Mouse (Mus musculus) cerebellum, adult (tissue): Measurements from ENCODE around the gene Cadm1.

Experiments used
- ATAC-seq: cut with Nextera tagmentation; 2 replicates; pipeline ENCODE4 v1.9.2; 2017; ENCODE audit warnings: mild to moderate bottlenecking, moderate library complexity, mixed read lengths; ENCODE audit not compliant: insufficient number of reproducible peaks, low FRiP score, low TSS enrichment

Gene Cadm1

DNA sequence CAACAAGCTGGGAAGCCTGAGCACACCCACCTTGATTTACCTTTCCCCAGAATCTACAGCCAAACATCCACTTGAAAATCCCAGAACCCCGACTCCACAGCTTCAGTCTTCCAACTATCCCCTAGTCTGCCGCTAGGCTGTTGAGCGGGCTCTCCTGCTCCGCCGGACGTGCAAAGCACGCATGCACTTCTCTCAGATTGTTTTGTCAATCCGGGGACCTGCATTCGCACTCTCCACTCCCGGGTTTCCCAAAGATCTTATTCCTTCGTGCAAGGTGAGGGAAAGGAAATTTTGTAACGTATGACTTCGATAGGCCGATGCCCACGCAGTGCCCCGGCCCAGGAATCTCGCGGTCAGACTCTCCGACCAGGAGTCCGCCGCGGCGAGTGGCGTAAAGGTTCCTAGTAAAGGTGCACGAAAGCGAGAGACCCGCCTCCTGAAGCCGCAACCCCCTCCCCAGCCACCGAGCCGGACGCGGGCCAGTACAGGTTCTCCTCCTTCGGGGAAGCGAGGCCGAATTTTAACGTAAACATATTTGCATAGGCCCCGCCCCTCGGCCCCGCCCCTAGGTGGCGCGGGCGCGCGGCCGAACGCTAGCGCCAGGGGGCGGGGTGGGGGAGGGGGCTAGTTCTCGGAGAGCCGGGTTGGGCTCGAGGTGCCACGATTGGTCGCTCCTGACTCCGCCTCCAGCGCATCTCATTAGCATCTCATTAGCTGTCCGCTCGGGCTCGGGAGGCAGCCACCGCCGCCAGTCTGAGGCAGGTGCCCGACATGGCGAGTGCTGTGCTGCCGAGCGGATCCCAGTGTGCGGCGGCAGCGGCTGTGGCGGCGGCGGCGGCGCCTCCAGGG is at the start of gene Cadm1:
Gene Cadm1, plus strand, starts transcription at position 572 of the 849 bp plus-strand sequence.
- ATAC-seq = peak; percentile 89

DNA sequence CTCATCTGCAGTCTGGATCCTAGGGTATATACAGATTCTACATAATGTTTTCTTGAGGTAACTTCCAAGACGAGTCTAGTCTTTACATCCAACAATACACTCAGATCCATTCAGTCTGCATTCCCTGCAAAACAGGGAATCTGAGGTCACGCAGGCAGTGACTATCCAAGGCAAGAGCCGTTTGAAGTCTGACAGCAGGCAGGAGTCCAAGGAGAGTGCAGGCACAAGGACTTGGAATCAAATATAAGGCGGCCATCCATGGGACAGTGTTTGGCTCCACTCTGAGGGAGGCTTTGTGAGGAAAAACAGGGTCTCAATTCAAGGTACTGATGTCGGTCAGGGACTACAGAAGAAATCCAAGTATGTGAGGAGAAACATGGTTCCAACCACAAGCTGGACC is 45.5 kb upstream of the Cadm1 start:
- ATAC-seq = no peak

DNA sequence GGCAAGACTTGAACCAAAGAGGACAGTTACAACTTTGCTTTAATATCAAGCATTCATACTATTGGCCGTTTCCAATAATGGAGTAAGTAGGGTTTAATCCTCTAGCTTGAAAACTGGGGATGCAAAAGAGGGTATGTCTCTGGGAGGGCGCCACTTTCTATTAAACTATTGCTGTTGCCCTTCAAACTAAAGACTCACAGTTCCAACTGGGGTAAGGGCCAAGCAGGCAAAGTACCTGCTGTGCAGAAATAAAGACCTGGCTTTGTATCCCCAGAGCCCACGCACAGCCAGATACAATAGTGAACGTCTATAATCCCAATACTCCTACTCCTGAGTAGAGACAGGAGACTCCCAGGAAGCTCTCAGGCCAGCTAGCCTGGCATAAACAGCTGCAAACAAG is 44.8 kb upstream of the Cadm1 start:
- ATAC-seq = no peak

DNA sequence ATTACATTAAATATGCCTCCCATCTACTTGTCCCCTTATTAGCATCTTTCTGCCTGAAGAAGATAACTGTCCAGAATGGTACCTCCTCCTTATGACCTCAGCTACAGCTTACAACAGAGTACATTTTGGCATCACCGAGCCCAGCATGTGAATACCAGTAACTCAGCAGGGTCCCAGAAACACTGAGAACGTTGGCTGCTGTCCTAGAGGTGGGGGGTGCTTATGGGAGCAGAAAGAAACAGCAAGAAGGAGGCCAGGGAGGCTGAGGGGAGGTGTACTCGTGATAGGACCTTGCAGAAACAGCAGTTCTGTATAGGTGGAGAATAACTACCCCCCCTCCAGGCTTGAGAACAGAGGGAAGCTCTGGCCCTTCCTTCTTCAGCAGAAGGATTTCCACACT is 30.2 kb upstream of the Cadm1 start:
- ATAC-seq = no peak; the same call in 1 of the 2 replicates

DNA sequence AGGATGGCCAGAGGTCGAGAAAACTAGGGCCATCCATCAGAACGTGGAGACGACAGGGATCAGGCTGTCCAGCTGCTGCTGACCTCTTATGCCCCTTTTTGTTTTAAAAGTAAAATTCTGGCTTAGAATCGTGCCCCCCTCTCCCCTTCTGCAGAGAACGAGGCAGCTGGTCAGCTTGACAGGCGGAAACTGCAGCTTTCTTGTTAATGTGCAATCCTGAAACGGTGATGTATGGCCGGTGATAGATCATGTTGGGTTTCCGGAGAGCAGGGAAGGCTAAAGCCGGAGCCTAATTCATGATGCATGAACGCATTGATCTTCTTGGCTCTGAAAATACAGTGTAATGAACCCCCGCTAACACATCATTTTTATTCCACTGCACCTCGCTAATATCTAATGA is 24.0 kb upstream of the Cadm1 start:
- no peak for ATAC-seq

DNA sequence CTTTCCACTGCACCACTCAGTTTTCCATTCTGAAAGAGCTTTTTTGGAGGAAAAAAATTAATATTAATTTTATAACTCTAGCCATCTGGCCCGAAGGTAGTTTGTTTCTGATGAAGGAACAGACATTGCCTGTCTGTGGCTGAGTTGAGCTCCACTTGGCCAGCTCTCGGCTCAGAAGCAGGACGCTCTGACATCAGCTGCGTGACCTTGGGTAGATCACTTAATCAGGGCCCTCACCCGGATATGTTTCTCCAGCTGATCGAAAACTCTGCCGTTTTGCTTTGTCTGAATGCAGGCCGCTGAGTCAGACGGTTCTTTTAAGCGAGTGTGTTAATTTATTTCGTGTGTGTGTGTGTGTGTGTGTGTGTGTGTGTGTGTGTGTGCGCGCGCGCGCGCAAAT is 23.1 kb upstream of the Cadm1 start:
- ATAC-seq = no peak

DNA sequence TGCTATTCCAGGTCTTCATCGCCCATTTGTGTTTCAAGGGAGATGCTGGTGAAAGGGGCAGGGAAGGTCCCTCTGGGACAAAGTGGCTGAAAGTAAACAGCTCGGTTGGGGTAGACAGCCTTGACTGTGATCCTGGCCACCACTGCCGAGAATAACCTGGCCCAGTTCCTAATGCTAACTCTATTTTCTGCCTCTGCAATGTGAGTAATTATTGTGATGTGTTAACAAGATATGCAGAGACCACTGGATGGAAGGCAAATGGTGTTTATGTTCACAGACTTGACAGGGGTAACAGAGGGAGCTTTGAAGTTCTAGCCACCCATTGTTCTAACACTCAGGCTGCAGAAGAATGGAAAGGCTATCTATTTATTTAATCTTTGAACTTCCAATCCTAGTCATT is 21.9 kb upstream of the Cadm1 start:
- no peak for ATAC-seq

DNA sequence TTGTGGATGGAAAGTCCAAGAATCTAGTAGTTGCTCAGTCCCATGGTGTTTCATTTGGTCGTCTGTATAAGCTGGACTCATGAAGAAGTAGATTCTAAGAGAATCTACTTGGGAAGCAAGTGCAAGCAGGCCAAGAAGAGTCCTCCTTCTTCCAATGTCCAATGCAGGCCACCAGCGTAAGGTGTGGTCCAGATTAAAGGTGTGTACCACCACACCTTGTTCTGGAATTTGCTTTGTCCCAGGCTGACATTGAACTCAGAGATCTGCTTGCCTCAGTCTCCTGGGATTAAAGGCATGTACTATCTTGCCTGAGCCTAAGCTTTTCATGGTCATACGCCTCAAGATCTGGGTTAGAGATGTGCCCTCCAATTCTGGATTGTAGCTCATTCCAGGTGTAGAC is 17.5 kb upstream of the Cadm1 start:
- no peak for ATAC-seq

DNA sequence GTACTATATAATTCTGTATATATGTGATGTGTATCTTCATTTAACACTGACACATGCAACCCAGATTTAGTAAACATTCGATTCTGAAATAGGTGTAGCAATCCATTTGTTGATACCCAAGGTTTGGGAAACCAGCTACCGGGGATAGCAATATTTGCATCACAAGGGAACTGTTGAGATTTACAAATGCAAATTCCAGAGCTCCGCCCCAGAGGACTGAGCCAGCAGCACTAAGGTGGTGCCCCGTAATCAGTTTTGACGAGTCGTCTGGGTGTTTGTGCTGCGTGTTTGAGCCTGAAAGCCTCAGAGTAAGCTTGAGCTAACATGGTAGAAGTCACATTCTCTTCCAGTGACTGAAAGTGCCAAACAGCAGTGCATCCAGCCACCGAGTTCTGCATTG is 15.7 kb upstream of the Cadm1 start:
- no peak for ATAC-seq

DNA sequence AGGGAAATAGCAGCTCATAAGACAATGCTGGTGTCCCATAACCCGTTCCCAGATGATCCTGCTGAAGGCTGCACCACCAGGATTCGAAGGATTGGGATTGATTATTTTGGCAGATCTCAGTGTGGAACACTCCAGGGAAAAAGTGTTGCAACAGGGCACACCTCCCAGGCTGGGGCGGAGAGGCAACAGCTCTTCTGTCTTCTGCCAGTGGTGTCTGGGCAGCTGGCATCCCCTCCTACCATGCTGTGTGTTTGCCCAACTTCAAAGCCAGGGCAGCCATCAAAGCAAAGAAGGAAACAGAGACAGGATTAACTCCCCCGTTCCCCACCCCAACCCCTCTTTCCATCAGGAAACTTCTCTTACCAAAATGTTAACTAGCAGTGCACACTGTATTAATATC is 13.7 kb upstream of the Cadm1 start:
- ATAC-seq = no peak

DNA sequence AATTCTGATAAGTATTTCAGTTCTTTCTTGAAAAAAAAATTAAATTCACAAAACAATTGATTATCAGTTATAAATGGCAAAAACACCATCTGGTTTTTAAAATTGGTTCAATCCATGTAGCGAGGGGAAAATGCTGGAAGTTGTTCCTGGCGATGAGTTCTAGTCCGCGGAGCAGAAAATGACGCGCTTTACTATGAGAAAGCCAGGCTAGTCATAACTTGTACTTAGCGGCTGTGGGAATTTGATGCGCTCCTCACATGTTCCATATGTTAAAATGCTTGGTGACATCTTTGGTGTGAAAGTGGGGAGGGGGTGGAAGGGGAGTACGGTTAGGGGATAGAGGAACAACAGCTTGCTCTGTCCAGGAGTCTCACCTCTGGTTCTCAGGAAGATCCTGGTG is 2.7 kb upstream of the Cadm1 start:
- no peak for ATAC-seq

DNA sequence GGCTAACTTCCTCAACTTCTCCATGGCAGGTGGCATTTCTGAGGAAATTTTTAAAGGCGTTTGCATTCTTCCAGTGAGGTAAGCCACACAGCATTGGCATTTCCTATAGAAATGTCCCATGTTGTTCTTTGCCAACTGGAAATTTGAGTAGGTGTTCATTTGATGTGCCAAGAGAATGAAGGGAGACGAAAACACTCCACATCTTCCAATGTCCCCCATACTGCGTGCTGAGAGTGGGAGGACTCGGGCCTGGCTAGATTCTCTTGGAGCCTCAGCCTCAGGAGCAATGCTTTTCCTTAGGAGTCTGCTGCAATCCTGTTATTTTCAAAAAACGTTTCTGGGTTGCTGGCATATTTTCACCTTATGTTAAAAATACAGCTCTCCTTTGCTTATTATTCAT is 2.2 kb upstream of the Cadm1 start:
- ATAC-seq = no peak

DNA sequence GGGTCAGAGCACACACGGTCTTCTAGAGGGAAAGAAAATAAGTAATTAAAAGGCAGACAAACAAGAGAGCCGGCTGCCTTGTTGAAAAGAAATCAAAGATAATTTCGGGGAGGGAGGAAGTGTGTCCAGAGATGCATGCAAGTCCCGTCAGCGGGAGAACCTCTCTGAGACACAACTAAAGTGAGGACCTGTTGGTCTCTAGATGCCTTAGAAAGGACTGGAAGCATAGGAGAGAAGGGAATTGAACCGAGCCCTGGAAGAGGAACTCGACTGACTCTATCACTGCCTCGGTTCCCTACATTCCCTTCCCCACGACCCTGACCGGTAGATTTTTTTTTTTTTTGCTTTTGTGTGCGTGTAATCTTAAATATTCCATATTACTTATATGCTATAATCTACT is 791 bp upstream of the Cadm1 start:
- ATAC-seq = no peak

DNA sequence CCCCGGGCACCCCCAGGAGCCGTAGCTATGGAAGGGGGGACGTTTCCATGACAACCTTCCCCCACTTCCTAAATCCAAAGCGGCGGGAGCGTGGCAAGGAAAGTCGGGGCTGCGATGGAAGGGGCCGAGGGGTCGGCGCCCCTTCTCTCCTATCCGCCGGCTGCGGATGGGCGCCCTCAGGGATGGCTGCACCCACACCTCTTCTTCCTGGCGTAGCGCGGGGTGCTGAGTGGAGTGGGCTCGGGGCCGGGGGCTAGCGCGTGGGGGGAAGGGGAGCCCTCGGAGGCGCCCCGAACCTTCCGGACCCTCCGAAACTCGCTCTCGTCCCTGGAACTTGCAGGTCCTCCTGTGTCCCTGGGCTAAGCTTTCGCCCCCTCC is 560 bp downstream of the Cadm1 start:
- ATAC-seq = peak; percentile 9; the same call in 1 of the 2 replicates

DNA sequence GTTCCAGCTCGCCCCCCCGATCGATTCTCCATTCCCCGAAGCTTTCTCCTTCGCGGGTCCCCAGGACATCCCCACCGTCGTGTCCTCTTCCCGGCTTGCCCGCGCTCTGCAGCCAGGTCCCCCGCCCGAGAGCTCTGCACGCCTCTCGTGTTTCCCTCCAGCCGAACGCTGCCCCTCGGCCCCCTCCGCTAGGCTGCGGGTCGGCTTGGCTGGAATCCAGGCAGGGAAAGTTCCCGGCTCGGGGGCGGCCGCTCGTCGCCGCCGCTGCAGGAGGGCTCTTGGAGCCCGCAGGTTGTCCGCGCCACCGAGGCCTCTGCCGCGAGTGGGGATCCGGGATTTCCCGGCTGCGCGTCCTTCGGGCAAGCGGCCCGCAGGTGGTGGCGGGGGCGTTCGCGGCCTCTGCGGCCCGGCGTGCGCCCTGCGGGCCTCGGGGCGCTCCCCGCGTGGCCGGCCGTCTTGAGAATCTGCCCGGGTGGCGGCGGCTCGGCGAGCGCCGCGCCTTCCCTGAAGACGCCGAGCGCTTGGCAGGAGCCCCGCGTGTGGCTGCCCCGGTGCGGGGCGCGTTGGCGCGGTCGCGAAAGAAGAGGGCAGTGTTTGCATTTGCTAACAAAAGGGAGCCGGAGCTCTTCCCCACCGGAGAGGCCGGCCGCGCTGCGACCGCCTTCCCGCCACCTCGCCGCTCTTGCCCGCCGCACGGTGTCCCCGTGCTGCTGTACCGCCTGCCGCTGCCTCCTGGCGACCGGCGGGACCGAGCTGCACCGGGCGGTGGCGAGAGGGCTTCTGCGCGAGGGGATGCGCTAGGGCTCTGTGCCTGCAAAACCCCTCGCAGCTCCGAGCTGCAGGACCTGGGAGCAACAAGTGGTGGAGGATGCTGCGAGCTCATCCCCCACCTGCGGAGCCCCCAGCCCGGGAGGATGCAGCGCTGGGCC is 1.2 kb downstream of the Cadm1 start:
- ATAC-seq = peak; percentile 24

DNA sequence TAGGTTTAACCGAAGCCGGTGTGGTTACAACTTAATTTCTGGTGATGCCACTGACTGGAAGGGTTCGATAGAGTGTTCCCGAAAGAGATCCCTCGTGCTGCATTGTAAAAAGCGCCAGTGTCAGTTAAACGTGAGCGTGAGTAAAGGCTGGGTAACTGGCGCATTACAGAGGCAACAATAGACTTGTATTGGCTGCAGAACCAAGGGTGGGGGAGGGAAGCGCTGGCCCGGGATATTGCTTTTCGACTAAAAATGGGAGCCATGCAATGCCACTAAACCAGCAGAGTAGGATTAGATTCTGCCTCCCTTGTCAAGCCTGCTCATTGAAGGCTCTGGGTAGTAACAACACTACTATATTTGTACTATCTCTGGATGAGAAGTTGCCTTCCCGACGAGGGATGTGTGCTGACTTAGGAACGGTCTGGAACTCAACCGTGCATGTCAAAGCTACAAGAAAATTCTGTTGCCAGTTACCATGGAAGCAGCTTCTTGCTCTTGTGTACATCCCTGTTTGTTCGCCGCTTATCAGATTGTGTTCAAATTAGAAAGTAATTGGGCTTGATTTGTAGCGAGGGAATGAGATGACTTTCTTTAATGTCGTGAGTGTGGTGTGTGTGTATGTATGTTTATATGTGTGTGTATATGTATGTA is 2.4 kb downstream of the Cadm1 start:
- no peak for ATAC-seq

DNA sequence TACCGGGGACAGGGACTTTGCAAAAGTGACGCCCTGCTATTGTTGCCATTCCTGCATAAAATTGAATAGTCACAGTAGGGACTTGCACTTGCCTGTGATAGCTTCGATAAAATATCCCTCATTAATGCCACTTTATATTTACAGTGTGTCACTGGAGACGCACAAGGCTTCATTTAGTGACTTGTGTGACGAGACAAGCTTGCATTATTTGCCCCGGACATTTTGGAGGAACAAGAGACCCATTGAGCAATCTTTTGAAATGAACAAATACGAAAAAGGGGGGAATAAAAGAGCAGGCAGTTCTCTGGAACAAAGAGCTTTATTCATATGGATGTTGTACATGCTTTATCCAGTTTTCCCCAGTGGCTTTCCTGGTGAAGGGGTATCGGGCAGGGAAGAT is 3.5 kb downstream of the Cadm1 start:
- no peak for ATAC-seq

DNA sequence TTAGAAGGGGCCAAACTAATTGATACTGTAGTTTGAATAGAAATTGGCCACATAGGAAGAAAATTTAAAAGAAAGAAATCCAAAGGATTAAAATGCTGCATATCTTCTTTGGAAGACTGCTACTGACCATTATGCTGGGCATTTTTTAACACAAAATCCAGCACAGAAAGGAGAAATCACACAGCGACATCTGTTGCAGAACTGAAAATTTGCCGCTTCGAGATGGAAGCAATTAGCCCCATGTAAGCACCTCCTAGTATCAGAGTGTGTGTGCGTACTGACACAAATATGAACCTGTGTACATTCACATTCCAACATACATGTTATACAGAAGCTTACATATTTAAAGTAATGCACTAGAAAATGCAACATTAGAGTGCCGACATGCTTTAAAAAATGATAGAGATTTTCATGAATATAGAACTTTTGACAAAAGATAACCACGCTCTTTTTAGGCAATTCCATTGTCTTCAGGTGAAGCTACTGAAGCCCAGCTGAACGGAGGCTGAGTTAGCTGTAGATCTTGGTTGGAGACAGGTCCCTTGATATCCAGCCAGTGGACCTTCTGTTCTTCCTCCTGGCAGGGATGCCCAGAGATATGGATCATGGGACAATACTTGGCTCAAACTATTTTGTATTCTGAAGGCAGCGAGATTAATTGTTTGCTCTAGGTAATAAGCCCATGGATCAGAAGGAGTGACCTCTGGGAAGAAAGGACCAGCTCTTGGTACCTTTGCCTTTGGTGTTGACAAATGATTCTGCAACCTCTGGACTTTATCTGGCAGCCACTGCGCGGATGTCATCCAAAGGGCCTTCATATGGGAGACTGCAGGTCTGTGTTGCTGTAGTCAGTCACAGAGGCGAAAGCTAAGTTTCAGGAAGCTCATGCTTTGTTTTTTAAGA is 4.9 kb downstream of the Cadm1 start:
- ATAC-seq = no peak

DNA sequence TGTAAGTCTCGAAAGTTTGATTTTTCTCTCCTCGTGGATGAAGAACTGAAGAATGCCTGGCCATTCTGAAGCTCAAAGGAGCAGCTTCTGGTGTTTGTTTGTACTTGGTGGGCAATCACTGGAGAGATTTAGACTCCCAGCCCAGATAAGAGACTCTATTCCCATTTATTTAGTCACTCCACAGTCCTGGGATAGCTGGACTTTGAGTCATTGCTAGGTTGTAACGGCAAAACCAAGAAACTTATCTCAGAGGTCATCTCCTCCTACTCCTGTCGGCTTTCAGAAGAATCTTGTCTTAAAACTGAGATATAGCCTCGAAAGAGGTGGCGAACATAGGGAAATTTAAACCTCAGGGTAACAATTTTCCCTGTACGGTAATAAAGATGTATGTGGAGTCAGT is 15.3 kb downstream of the Cadm1 start:
- ATAC-seq = no peak

DNA sequence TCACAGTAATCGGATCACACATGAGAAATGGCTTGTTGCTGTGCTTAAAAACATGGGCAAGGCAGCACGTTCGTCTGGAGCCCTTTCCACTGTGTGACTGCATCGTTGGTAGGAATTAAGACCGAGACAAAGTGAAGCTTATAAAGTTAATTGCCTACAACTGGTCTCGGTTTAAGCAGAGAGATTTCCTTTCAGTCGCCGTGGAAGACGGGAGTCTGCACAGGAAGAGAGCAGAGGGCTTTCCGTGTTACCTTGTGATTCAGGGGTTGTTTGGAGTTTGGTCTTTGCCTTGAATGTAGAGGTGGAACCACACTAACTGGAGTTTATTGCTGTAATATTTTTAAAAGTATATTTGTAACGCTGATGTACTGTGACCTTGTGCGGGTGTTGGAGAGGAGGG is 15.7 kb downstream of the Cadm1 start:
- no peak for ATAC-seq
